Mouse (Mus musculus) MN1 (cell line): ENCODE results near the gene Trmt10c.
A peak's percentile ranks its signal among the peaks of the same experiment; 100 is the strongest.
"Not testable (repeated sequence)": the region's sequence is repeated elsewhere in the genome, so short reads cannot be mapped to it uniquely, and the experiment has no call there.

Experiments used
- DNase-seq: peaks from one replicate; pipeline ENCODE4 v3.0.0-alpha.2; 2016; ENCODE audit warnings: low spot score

Trmt10c gene

DNA sequence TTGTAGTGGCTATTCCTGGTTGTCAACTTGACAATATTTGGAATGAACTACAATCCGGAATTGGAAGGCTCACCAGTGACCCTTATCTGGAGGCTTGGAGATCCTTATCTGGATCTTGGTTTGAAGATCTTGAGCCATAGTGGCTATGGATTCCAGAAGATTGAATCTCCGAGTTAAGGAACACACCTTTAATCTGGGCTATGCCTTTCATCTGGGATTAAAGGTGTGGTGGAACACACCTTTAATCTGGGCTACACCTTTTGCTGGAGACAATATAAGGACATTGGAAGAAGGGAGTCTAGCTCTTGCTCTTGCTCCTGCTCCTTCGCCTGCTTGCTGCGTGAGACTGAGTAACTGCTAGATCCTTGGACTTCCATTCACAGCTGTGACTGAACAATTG is 10.4 kb upstream of the Trmt10c start, which contains the start of gene Senp7:
TSS of gene Senp7 (plus strand) at position 301 of the 400 bp plus-strand sequence.
- not testable (repeated sequence) for DNase-seq

DNA sequence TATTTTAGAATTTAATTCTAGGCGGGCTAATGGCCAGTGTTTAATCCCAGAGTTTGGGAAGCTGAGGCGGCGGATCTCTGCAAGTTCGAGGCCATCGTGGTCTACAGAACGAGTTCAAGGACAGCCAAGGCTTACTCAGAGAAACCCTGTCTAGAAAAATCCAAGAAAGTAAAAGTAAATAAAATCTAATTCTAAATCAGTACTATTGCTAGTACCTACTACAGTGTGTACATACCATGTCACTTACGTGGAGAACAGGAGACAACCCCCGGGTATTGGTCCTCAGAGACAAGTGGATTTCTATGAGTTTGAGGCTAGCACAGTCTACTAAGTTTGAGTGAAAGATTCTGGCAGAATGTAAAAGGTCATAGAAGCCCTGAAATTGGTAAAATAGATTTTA is 471 bp upstream of the Trmt10c start:
- no peak for DNase-seq

- DNase-seq: peak; percentile 21
Observed at GRCm38 (mm10) chr16:56036501-56036900, 1.1 kb downstream of the Trmt10c start.

GRCm38 (mm10) chr16:56034566-56034965 is 3.1 kb downstream of the Trmt10c start:
- no peak for DNase-seq

- peak; percentile 96 for DNase-seq
Observed at GRCm38 (mm10) chr16:56029661-56030082, 7.9 kb downstream of the Trmt10c start, which contains the start of gene Pcnp. Pcnp (minus strand) TSS chr16:56029739.

- peak; percentile 40 for DNase-seq
Observed at GRCm38 (mm10) chr16:56028722-56029551, 8.7 kb downstream of the Trmt10c start.

GRCm38 (mm10) chr16:56027854-56028629 is 9.6 kb downstream of the Trmt10c start:
- DNase-seq: no peak

DNA sequence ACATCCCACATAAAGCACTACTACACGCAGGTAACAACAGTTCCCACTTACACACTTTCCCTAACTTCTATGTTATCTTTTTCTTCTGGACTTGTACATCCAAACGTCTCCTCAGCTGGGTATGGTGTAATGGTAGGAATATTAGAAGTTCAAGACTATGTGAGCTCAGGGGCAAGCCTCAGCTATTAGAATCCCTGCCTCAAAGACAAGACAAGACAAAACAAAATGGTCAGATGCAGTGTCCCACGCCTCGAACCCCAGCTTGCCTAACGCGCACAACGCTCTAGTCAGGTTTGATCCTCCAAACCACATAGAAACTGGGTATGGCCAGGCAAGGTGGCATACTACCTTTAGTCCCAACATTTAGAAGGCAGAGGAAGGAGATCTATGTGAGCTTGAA is 18.0 kb downstream of the Trmt10c start:
- DNase-seq: no peak

- no peak for DNase-seq
Observed at GRCm38 (mm10) chr16:56014076-56014475, 23.5 kb downstream of the Trmt10c start.

- DNase-seq: no peak
Observed at GRCm38 (mm10) chr16:56012789-56013743, 24.6 kb downstream of the Trmt10c start.

GRCm38 (mm10) chr16:56008862-56009261 is 28.8 kb downstream of the Trmt10c start:
- no peak for DNase-seq

- no peak for DNase-seq
Observed at GRCm38 (mm10) chr16:56006798-56007197, 30.8 kb downstream of the Trmt10c start.

GRCm38 (mm10) chr16:55994235-55994634 is 43.4 kb downstream of the Trmt10c start:
- no peak for DNase-seq

DNA sequence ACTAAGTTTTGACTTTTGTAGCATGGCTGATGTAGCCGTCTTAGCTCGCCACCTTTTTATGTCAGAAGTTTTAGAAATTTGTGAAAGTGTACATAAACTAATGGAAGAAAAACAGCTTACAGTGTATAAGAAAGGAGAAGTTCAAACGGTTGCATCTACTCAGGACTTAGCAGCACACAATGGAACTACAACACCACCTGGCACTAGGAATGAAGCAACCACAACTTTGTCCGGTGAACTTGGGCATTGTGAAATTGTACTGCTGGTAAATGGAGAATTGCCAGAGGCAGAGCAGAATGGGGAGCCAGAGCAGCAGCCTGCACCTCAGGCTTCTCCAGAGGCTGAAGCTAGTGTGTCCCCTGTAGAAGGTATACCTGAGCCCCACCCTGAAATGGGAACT is 47.3 kb downstream of the Trmt10c start:
- no peak for DNase-seq

- DNase-seq: no peak
Observed at GRCm38 (mm10) chr16:55986001-55986400, 51.6 kb downstream of the Trmt10c start.
